Mouse (Mus musculus): ENCODE data around the gene Gm10778.
"Not testable (repeated sequence)": the region's sequence is repeated elsewhere in the genome, so short reads cannot be mapped to it uniquely, and the experiment has no call there.

The Gm10778 gene

DNA sequence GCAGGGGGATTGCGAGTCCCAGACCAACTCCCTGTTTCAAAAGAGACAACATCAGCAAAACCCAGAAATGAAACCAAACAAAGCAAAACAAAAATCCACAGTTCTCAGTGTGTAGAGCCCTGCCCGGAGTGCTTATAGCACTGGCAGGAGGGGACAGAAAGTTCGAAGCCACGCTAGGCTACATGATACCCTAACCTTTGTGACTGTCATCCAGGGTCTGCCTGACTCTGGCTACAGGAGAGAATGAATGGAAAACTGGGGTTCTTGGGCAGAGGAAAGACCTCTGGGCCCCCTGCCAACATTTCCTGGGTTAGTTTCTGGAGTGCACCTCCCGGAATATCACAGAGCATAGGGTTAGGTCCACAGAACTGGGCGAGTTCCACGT, 21.0 kb upstream of the Gm10778 start:
- no peak for DNase-seq (ENCODE audit: low spot score in 2 of 2)

DNA sequence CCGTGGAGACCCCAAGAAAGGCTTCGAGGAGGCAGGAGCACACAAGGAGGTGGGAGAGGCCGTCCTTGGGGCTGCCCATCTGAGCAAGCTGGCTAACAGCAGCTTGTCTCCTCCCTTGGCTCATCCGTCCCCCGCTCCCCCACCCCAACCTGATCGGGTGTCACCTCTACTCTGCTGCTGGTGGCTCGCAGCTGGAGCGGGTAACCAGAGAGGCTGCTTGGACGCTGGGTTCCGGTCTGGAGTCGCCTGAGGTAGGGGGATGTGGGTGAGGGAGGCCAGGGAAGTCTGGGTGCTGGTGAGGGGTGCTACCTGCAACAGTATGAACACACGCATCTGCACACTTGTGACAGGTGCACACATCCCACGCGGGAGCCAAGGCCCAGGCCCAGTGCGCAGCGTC, 20.5 kb upstream of the Gm10778 start, which contains the start of gene Ankrd24:
Ankrd24 (plus strand) TSS at position 151 of the 400 bp plus-strand sequence.
- no peak for DNase-seq (ENCODE audit: low spot score in 2 of 2)

GRCm38 (mm10) chr10:81633253-81634099, 15.4 kb upstream of the Gm10778 start:
- peak; percentile 67 to 80 for DNase-seq (ENCODE audit: low spot score in 2 of 2)

DNA sequence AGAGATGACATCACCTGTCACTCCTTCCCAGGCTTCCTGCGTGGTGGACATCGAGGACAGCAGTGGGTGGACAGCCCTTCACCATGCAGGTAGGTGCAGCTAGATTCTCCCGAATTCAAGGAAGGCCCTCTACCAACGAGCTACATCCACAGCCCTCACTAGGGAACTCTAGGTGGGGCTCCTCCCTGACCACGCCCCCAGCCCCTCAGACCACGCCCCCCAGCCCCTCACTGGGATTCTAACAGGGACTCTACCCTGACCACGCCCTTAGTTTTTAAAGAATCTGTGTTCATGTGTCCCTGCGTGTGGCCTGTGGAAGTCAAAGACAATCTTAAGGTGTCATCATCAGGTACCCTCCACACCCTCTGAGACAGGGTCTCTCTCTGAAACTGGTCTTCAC, 12.5 kb upstream of the Gm10778 start:
- DNase-seq (ENCODE audit: low spot score in 2 of 2): no peak

DNA sequence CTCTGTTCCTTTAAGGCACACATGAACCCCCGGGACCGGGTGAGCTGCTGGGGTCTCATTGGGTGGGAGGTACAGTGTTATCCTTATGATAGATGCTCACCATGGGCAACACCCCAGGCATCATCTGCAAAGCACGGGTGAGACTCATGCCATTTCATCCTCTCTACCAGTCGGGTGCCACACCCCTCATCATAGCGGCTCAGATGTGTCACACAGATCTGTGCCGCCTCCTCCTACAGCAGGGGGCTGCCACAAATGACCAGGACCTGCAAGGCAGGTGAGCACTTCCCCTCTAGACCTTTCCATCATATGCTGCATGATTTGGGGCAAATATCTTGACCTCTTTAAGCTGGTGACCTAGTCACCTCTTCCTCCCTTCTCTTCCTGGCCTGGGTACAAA, 10.8 kb upstream of the Gm10778 start:
- no peak for DNase-seq (ENCODE audit: low spot score in 2 of 2)

- DNase-seq (ENCODE audit: low spot score in 2 of 2): not testable (repeated sequence)
Measured at GRCm38 (mm10) chr10:81640825-81641224, 8.0 kb upstream of the Gm10778 start.

DNA sequence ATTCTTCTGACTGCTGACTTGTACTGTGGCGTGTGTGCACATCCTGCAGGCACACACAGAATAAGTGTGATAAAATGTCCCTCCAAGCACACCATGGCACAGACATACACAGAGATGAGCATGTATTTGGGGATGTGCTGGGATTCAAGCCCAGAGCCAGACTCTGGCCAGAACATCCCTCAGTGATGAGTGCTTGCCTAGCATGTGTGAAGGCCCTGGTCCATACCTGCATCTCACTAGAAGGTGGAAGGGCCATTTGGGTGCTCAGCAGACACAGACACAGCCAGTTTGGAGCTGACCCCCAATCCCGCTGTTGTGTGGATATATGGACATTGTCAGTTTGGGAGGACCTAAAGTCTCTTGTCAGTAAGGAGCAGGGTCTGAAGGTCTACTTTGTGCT, 7.3 kb upstream of the Gm10778 start:
- no peak for DNase-seq (ENCODE audit: low spot score in 2 of 2)

DNA sequence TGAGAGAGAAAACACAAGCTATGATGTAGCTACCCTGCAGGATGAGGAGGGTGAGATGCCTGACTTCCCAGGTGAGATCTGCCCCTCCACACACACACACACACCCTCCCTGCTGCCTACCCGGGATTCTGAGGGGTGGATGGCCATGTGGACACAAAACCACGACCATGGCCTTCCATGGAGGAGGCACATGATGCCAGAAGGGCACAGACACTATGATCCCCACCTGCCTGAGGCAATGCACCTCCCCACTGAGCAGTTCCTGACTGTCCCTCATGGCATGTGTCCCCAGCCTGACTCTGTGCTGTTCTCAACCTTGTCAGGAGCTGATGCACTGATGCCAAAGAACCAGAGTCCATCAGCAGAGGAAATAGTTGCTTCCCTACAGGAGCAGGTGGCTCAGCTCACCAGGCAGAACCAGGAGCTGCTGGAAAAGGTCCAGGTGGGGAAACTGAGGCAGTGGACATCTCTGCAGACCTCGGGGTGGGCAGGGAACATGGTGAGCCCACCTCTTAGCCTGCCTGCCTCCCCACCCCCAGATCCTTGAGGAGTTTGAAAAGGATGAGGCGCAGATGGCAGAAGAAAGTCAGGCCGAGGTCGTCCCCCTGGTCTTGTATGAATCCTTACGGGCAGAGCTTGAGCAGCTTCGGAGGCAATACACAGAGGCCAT, 6.7 kb upstream of the Gm10778 start:
- DNase-seq (ENCODE audit: low spot score in 2 of 2): no peak

DNA sequence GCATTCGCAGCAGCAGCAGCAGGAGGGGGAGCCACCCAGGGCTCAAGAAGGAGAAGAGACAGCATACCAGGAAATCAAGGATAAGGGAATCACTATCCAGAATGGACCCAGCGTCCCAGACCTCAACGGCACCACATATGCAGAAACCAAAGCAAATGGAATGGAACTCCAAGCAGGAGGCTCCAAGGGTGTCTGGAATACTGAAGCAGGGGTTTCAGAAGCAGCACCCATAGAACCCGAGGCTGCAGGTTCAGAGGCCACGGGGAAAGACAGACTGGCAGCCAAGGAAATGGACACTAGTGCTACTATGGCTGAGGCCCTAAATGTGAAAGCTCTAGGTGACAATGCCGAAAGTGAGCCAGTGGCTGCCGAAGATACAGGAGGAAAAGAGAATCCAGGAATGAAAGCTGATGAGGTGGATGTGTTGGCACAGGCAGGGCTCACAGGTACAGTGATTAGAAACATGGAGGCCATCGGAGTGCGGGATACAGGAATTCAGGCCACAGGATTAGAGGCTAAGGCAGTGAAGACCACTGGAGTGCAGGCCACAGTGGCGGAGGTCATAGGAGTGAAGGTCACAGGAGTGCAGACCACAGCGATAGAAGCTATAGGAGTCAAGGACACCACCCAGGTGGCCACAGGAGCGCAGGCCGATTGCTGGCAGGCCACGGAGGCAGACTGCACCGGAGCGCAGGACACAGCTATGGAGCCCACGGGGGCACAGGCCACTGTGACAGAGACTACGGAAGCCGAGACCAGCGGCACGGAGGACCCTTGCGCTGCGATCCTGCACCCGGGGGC, 6.0 kb upstream of the Gm10778 start:
- DNase-seq (ENCODE audit: low spot score in 2 of 2): no peak

DNA sequence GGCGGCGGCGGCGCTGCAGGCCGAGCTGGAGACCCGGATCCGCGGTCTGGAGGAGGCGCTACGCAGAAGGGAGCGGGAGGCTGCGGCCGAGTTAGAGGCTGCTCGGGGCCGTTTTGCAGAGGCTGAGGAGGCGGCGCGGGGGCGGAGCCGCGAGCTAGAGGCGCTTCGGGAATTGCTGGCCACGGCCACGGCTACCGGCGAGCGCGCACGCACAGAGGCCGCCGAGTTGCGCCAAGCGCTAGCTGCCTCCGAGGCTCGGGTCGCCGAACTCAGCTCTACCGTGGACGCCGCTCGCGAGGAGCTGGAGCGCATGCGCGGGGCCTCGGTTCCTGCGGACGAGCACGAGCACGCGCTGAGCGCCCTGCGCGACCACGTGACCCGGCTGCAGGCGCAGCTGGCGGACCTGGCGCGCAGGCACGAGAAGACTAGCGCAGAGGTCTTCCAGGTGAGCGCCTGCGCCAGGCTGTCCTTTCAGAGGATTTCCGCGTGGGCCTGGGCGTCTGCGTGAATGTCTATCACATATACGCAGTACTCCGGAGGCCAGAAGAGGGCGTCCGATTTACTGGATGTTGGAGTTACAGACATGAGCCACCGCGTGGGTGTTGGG, 5.3 kb upstream of the Gm10778 start:
- peak; percentile 90 to 94 for DNase-seq (ENCODE audit: low spot score in 2 of 2)

GRCm38 (mm10) chr10:81644162-81644561, 4.7 kb upstream of the Gm10778 start:
- DNase-seq (ENCODE audit: low spot score in 2 of 2): no peak

DNA sequence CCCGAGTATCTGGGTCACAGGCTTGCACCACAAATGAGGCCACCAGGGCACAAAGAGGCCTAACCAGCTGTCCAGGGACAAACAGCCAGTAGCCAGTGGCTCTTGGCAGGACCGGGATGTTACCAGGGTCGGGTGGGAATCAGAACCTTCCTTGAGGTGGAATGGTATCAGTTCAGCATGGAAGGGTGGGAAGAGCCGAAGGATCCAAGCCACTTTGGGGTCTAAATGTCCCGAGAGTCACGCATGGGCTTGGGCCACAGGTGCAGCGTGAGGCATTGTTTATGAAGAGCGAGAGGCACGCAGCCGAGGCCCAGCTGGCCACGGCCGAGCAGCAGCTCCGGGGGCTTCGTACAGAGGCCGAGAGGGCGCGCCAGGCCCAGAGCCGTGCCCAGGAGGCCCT, 4.1 kb upstream of the Gm10778 start:
- DNase-seq (ENCODE audit: low spot score in 2 of 2): no peak

DNA sequence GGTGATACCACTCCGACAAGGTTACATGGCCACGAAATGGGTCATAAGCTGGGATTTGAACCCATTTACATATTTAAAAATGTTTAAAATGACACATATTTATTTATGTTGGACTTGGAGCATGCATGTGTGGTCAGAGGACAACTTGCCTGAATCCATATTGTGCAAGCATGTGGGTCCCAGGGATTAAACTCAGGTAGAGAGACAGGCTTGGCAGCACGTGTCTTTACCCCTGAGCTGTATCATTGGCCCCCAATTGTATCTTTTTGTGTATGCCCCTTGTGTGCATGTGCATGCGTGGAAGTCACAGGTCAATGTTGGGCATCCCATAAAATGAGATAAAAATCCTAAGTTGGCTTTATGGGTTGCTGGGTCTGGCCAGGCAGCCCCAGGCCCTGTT, 3.5 kb upstream of the Gm10778 start:
- no peak for DNase-seq (ENCODE audit: low spot score in 2 of 2)

GRCm38 (mm10) chr10:81646015-81646555, 2.8 kb upstream of the Gm10778 start:
- DNase-seq (ENCODE audit: low spot score in 2 of 2): no peak

DNA sequence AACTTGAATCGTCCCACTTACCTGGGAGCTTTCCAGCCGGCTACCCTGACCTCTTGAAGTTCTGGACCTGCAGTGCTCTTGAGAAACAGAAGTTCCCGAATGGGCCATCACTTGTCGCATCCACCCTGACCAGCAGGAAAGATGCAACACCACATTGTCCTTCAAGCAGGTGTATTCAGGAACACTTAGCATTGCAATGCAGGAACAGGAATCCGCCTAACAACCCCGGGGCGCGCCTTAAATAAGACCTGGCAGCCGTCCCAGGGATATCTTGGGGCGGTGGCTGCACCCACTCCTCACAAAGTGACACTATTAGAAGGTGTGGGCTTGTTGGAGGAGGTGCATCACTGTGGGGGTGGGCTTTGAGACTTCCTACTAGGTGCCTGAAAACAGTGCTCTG, 6.3 kb downstream of the Gm10778 start:
- DNase-seq (ENCODE audit: low spot score in 2 of 2): no peak

DNA sequence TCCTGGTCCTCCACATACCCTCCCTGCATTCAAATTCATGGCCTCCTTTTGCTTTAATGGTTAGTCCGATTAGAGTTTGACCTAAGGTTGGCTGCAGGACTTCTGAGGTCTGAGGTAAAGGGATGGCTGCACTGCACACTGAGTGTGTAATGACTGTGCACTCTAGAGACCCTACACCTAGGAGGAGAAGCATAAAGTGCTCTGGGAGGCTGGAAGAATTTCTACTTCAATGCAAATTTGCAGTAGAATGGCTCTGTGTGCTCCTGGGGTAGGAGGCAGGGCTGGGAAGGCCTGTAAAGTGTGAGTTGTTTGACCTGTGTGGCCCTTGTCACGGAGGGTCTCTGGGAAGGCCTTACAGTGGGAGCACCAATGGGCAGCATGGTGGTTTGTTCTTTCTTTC, 7.3 kb downstream of the Gm10778 start:
- DNase-seq (ENCODE audit: low spot score in 2 of 2): no peak

GRCm38 (mm10) chr10:81687114-81687513, 38.3 kb downstream of the Gm10778 start:
- DNase-seq (ENCODE audit: low spot score in 2 of 2): not testable (repeated sequence)

- DNase-seq (ENCODE audit: low spot score in 2 of 2): not testable (repeated sequence)
Measured at GRCm38 (mm10) chr10:81704531-81705301, 55.9 kb downstream of the Gm10778 start, which contains the start of gene Zfp433. Gene Zfp433 (plus strand): TSS chr10:81704825.

Measured in natural killer cell, adult 2 months (primary cell).